Mouse (Mus musculus): ENCODE measurements around the gene Gm20388.

The Gm20388 gene

GRCm38 (mm10) chr8:120735770-120736481 is 825.3 kb downstream of the Gm20388 start, which contains the start of gene Irf8:
Gene Irf8 (plus strand): TSS chr8:120736358.
- peak; percentile 93 for DNase-seq (ENCODE audit: low read depth, low spot score)

GRCm38 (mm10) chr8:120736486-120736885 is 825.8 kb downstream of the Gm20388 start:
- DNase-seq (ENCODE audit: low read depth, low spot score) = no peak

GRCm38 (mm10) chr8:120737166-120737565 is 826.5 kb downstream of the Gm20388 start:
- no peak for DNase-seq (ENCODE audit: low read depth, low spot score)

- no peak for DNase-seq (ENCODE audit: low read depth, low spot score)
Observed at GRCm38 (mm10) chr8:120738771-120739170, 828.1 kb downstream of the Gm20388 start.

DNA sequence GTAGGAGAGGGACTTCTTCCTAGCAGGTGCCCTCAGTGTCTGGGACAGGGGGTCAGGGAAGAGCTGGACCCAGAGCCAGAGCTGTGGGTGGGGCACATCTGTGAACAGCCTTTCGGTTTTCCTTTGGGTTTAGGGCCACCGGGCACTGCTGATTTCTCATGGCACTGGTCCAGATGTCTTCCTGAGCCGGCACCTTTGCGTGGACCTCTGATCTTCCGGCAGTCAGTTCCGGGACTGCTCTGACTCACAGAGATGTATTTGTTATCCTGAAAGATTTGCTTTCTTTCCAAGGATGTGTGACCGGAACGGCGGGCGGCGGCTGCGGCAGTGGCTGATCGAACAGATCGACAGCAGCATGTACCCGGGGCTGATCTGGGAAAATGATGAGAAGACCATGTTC is 828.9 kb downstream of the Gm20388 start:
- no peak for DNase-seq (ENCODE audit: low read depth, low spot score)

DNA sequence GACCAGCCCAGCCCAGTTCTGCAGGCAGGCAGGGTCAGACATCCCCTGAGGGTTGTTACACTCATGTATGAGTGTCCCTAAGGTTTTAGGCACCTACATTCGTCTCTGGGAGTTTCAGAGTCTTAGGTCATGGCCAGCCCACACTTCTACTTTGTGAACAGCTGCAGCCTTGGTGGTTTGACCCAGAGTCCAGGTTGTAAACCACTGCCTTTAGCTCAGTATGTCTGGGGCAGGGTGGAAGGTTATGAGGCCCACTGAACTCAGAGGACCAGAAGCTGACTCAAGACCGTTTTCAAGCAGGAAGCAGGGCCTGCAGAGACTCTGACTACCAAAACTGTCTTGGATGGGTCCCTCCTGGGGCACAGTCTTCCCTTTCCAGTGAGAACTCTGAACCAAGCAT is 829.9 kb downstream of the Gm20388 start:
- DNase-seq (ENCODE audit: low read depth, low spot score) = no peak

GRCm38 (mm10) chr8:120741001-120741400 is 830.4 kb downstream of the Gm20388 start:
- no peak for DNase-seq (ENCODE audit: low read depth, low spot score)

- DNase-seq (ENCODE audit: low read depth, low spot score) = no peak
Observed at GRCm38 (mm10) chr8:120741815-120742530, 831.3 kb downstream of the Gm20388 start.

DNA sequence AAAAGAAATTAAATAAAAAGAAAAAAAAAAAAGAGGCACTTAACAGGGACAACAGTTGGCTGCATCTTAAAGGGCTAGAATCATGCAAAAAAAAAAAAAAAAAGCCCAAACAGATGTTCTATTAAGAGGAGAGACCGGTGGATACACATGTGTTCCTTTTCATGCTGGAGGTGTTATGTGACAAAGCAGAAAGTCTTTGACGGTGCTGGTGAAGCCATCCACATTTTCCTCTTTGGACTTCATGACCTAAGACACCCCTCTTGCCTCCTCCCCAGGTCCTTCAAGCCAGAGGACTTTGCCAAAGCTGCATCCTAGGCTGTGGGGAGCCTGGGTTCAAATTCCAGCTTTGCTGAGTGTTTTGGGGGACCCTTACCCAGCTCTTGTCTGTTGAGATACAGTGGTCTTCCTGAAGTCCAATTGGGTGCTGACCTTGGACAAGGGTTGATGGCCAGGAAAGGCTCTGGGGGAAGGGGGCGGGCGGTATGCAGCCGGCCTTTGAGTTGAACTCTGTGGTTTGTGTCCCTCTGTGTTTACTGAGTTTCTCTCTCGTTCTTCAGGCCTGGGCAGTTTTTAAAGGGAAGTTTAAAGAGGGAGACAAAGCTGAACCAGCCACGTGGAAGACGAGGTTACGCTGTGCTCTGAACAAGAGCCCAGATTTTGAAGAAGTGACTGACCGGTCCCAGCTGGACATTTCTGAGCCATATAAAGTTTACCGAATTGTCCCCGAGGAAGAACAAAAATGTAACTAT is 832.7 kb downstream of the Gm20388 start:
- no peak for DNase-seq (ENCODE audit: low read depth, low spot score)

DNA sequence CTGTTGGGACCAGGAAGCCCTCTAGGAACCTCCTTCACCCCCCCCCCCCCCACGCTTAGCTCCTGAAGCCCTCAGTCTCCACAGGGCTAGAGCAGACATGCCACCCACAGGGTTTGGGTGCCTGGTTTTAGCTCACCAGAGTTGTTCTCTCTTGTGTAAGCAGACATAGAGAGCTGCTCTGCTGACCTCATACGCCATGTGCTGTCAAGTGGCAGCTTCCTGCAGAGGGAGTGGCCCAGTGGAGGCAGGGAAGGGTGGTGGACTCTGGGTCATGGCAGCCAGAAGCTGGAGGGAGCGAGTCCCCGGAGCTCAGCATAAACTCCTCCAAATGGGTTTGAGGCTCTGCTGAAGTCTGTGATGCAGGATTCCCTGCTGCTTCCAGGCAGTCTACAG is 833.3 kb downstream of the Gm20388 start:
- no peak for DNase-seq (ENCODE audit: low read depth, low spot score)

DNA sequence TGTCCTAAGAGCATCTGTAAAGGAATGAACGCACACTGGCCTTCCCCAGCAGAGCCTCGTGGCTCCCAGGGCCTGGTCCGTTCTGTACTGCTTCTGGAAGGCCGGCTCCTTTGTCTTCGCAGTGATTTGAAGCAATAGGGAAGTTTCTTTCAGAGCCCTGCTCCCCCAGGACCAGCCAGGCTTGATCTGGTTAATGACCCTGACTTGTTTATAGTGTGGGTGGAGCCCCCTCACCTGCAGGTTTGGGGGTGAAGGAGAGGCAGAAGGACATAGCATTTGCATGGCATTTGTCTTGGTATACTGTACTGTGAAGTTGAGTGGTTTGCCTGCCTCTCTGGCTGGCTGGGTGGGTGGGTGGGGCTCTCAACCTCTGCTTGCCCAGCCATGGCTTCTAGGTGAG is 833.8 kb downstream of the Gm20388 start:
- DNase-seq (ENCODE audit: low read depth, low spot score) = no peak

- no peak for DNase-seq (ENCODE audit: low read depth, low spot score)
Observed at GRCm38 (mm10) chr8:120745226-120745625, 834.6 kb downstream of the Gm20388 start.

- DNase-seq (ENCODE audit: low read depth, low spot score) = no peak
Observed at GRCm38 (mm10) chr8:120746007-120746701, 835.5 kb downstream of the Gm20388 start.

GRCm38 (mm10) chr8:120747286-120747685 is 836.6 kb downstream of the Gm20388 start:
- DNase-seq (ENCODE audit: low read depth, low spot score) = no peak

DNA sequence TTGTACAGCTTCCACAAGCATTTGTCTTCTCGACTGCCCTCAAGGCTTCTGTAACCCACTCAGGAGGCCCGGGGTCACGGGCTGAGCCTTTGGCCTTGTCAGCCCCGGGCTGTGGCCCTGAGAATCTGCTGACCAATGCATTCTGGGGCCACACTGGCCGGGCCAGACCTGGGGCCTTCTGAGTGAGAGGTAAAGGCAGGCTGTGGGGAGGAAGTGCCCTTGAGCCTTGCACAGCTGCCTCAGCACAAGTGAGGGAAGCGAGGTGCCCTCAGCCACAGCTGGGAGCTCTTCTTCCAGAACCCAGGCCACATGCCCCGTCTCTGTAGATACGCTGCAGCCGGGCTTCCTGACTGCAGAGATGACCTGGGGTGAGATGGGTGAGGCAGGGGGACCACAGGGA is 840.0 kb downstream of the Gm20388 start:
- DNase-seq (ENCODE audit: low read depth, low spot score) = no peak

GRCm38 (mm10) chr8:120751226-120752081 is 840.8 kb downstream of the Gm20388 start:
- no peak for DNase-seq (ENCODE audit: low read depth, low spot score)

DNA sequence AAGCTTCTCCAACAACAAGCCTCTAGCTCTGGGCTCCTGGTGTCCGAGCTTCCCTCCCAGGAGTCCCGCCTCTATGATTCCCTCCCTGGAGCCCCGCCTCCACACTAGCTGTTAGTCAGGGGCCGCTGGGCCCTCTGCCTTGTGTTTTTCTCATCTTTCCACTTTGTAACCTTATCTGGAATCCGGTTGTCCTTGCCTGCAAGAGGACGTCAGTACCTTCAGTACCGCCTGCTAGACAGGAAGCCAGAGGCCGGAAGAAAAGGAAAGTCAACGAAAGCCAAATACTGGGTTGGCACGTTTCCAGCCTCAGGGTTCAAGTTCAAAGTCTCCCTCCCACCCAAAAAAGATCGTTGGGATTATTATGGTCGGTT is 841.4 kb downstream of the Gm20388 start:
- DNase-seq (ENCODE audit: low read depth, low spot score) = peak; percentile 68

DNA sequence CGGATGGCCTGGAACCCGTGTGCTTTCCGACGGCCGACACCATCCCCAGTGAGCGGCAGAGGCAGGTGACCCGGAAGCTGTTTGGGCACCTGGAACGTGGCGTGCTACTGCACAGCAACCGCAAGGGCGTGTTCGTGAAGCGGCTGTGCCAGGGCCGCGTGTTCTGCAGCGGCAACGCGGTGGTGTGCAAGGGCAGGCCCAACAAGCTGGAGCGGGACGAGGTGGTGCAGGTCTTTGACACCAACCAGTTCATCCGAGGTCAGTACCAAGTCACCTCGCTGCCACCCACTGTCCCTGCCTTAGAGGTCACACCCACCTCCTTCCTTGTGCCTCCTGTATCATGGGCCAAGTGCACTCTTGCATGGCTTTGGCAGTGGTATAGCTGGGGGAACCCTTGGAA is 842.8 kb downstream of the Gm20388 start:
- DNase-seq (ENCODE audit: low read depth, low spot score) = no peak

- DNase-seq (ENCODE audit: low read depth, low spot score) = no peak
Observed at GRCm38 (mm10) chr8:120755306-120756297, 845.0 kb downstream of the Gm20388 start.

DNA sequence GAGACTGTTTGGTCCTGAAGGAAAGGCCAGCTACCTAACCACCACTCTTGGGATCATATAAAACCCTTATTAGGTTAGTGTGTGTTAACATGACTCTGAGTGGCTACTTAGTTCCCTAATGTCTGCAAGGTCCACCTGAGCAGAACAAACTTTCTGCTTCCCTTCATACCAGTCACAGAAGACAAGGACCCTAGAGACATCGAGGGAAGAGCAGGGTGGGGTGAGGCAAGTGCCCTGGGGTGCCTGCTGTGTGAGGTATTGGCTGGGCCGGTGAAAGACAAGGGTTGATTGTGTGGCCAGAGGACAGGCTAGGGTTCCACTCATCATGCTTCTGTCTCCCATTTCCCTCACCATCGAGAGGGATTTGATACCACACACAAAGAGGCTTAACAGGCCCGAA is 847.4 kb downstream of the Gm20388 start:
- DNase-seq (ENCODE audit: low read depth, low spot score) = no peak

Data from CD4-positive helper T cell, adult 2 months (primary cell).